ENCODE assay signal across 12 mouse cellular contexts in the genomic region with DNA sequence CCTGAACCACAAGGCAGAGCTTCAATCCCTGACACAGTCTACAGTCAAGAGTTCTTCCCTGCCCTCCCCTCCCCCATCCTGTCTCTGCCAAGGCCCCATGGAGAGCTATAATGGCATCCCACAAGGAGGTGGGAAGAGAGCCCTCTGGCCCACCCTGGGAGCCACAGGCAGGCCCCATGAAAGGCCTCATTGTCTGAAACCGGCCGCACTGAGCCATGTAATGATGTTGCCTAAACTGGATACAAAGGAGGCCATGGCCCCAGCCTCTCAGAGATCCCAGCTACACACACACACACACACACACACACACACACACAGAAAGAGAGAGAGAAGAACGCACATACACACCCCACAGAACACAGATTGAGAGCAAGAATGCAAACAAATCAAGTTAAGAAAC. TPM values are rescaled to one million over a fixed set of nuclear protein-coding genes. Genes with fewer than 3 reads are reported as not detected.
DNase-seq lines count a peak whose midpoint lies in the region; ATAC-seq and TF ChIP-seq lines count a peak whose summit lies in the region.
"Had no signal": no experiment of that assay in that cellular context is flagged by ENCODE, and none has a peak within 500 bp of the region (broad histone marks: within the 10 kb centered on the region; RNA-seq: fewer than 3 reads in every experiment).

No protein-coding gene starts in this region.

- no peak for DNase-seq in gastrocnemius, adult 2 months
- no peak for DNase-seq in gastrocnemius, adult 8-10 months (ENCODE audit: low spot score in 2 of 2)
- peak; percentile 98 for DNase-seq in Muller cell, postnatal 12 days (ENCODE audit: inconsistent ontology term)
- DNase-seq in forebrain, embryonic 10.5 days (ENCODE audit: extremely low spot score, low spot score), result peak; percentile 72
- no peak for DNase-seq in limb, embryonic 11.5 days (ENCODE audit: low spot score)
- DNase-seq in spleen, postnatal 10 days (ENCODE audit: low spot score in 2 of 2), result no peak
- DNase-seq in lung, adult 18-20 months, result no peak
- DNase-seq: liver, embryonic 13.5 days had no signal

- H3K4me3 ChIP-seq in gastrocnemius, adult 2 months, result no peak overlapping the region
- 0 out of 2 replicates have a peak overlapping the region, but pooled peaks have one; percentile 7 for H3K4me3 ChIP-seq in forebrain, embryonic 10.5 days
- H3K4me3 ChIP-seq in limb, embryonic 11.5 days (ENCODE audit: low read depth, low read length), result no peak overlapping the region
- H3K4me3 ChIP-seq: erythroblast, embryonic 14.5 days; liver, embryonic 13.5 days had no signal

- peak overlapping the region; percentile 89 for H3K27ac ChIP-seq in gastrocnemius, adult 2 months
- peak overlapping the region; percentile 75 for H3K27ac ChIP-seq in forebrain, embryonic 10.5 days
- 0 out of 2 replicates have a peak overlapping the region, but pooled peaks have one; percentile 43 for H3K27ac ChIP-seq in limb, embryonic 11.5 days (replicated peaks; ENCODE audit: low read depth, low read length)
- H3K27ac ChIP-seq: liver, embryonic 13.5 days had no signal

- 0 out of 2 replicates have a peak, but pooled peaks cover 5% of the 10 kb centered on the region for H3K27me3 ChIP-seq in forebrain, embryonic 10.5 days (ENCODE audit: poor library complexity, severe bottlenecking)
- no peaks in the 10 kb centered on the region for H3K27me3 ChIP-seq in limb, embryonic 11.5 days (ENCODE audit: control insufficient read depth, insufficient read depth, low read length)
- H3K27me3 ChIP-seq: liver, embryonic 13.5 days had no signal

- no peak overlapping the region for H3K4me2 ChIP-seq in limb, embryonic 11.5 days (ENCODE audit: low read depth, severe bottlenecking)
- H3K4me2 ChIP-seq: liver, embryonic 13.5 days had no signal

- H3K9ac ChIP-seq in limb, embryonic 11.5 days (ENCODE audit: low read length), result no peak overlapping the region
- H3K9ac ChIP-seq: liver, embryonic 13.5 days had no signal

- TF ChIP-seq CTCF in gastrocnemius, adult 2 months (IDR thresholded peaks at IDR 0.05), result no peak

- no peaks in the 10 kb centered on the region for H3K36me3 ChIP-seq in forebrain, embryonic 10.5 days (replicated peaks)
- no peaks in the 10 kb centered on the region for H3K36me3 ChIP-seq in limb, embryonic 11.5 days (ENCODE audit: control insufficient read depth, insufficient read depth, low read length)
- H3K36me3 ChIP-seq: liver, embryonic 13.5 days had no signal

- intact Hi-C loops in gastrocnemius, adult 2 months (cut with DNase I), result no loop called here

- peaks cover 79% of the 10 kb centered on the region for H3K4me1 ChIP-seq in forebrain, embryonic 10.5 days
- H3K4me1 ChIP-seq in limb, embryonic 11.5 days (ENCODE audit: control insufficient read depth, insufficient read depth, low read length), result peaks cover 34% of the 10 kb centered on the region

- H3K9me3 ChIP-seq in forebrain, embryonic 10.5 days, result no peaks in the 10 kb centered on the region
- H3K9me3 ChIP-seq in limb, embryonic 11.5 days (ENCODE audit: control insufficient read depth, low read length), result no peaks in the 10 kb centered on the region
- H3K9me3 ChIP-seq: liver, embryonic 13.5 days had no signal

- ATAC-seq in limb, embryonic 11.5 days (ENCODE audit: insufficient number of reproducible peaks, low FRiP score, low TSS enrichment, low read depth), result peak; percentile 64
- no peak for ATAC-seq in megakaryocyte, adult 5-6 weeks (ENCODE audit: poor library complexity, severe bottlenecking)
- ATAC-seq: intestine, embryonic 16.5 days had no signal

- 13% methylated on average over 3 of the region's 3 CpGs for WGBS in forebrain, embryonic 10.5 days
- 39% methylated on average over 3 of the region's 3 CpGs for WGBS in limb, embryonic 11.5 days

RNA-seq across cellular contexts. Expression of gene Acot11, which starts 24.8 kb away (rescaled TPM):
- 10 to 100 TPM in 1 of 2 experiments, 1 to 10 TPM in 1; 7.1 to 17.3 TPM for total RNA-seq in gastrocnemius, adult 2 months (2021)
- 10 to 100 TPM in 2 of 4 experiments, 1 to 10 TPM in 2; 9.1 to 12.9 (median 10.1) TPM for total RNA-seq in gastrocnemius, adult 8-10 months (2022)
- polyA plus RNA-seq in forebrain, embryonic 10.5 days (2016; fragmentation: Nextera tagmentation; extraction: Ambion mirVana), result 1.9 and 2.1 TPM in 2 replicates
- polyA plus RNA-seq in limb, embryonic 11.5 days (2014; fragmentation: Nextera tagmentation; extraction: Ambion mirVana), result 6.5 and 10.1 TPM in 2 replicates
- 10.6 and 11.9 TPM in 2 replicates for total RNA-seq in megakaryocyte, adult 5-6 weeks (2015)
- 9.6 and 10.9 TPM in 2 replicates for total RNA-seq in megakaryocyte, adult 5-6 weeks (2017)

RNA-seq across cellular contexts. Expression of gene Fam151a, which starts 46.4 kb away (rescaled TPM):
- not detected for total RNA-seq in gastrocnemius, adult 2 months (2021)
- not detected for total RNA-seq in gastrocnemius, adult 8-10 months (2022)
- 0.09 TPM in 1 of 2 replicates, not detected in the other for polyA plus RNA-seq in forebrain, embryonic 10.5 days (2016; fragmentation: Nextera tagmentation; extraction: Ambion mirVana)
- 0.27 TPM in 1 of 2 replicates, not detected in the other for polyA plus RNA-seq in limb, embryonic 11.5 days (2014; fragmentation: Nextera tagmentation; extraction: Ambion mirVana)
- total RNA-seq in megakaryocyte, adult 5-6 weeks (2015), result not detected in 2 replicates
- total RNA-seq in megakaryocyte, adult 5-6 weeks (2017), result 0.37 TPM in 1 of 2 replicates, not detected in the other
- polyA plus RNA-seq: C2C12; erythroblast, embryonic 14.5 days had no signal

RNA-seq across cellular contexts. Expression of gene Mroh7, which starts 49.3 kb away (rescaled TPM):
- total RNA-seq in gastrocnemius, adult 2 months (2021), result under 1 TPM; 0.08 to 0.64 TPM
- total RNA-seq in gastrocnemius, adult 8-10 months (2022), result under 1 TPM in 2 of 4 experiments, not detected in 2; 0.12 to 0.19 TPM
- polyA plus RNA-seq in forebrain, embryonic 10.5 days (2016; fragmentation: Nextera tagmentation; extraction: Ambion mirVana), result 0.06 and 0.12 TPM in 2 replicates
- 0.30 TPM in 1 of 2 replicates, not detected in the other for polyA plus RNA-seq in limb, embryonic 11.5 days (2014; fragmentation: Nextera tagmentation; extraction: Ambion mirVana)
- 0.13 TPM in 1 of 2 replicates, not detected in the other for total RNA-seq in megakaryocyte, adult 5-6 weeks (2015)
- not detected in 2 replicates for total RNA-seq in megakaryocyte, adult 5-6 weeks (2017)
- polyA plus RNA-seq: C2C12; erythroblast, embryonic 14.5 days had no signal

Comparison
In these comparisons a context has a peak if more than half of its experiments do, and no peak if none do; other contexts are left out.
1. DNase-seq: peak in Muller cell, postnatal 12 days (single experiment) and forebrain, embryonic 10.5 days (single experiment); none in gastrocnemius, adult 2 months (single experiment), gastrocnemius, adult 8-10 months (0 of 2), limb, embryonic 11.5 days (single experiment), spleen, postnatal 10 days (0 of 2) and lung, adult 18-20 months (0 of 2).
2. Peak in every context shown above with its lines, with median percentiles within 50 percentile points of each other: H3K27ac ChIP-seq.